In genomic region chr1:187900756-187901155, GRCm38 (mm10) we compare ENCODE assay signal across 24 mouse cellular contexts.
A peak's percentile ranks its signal among the peaks of the same experiment; 100 is the strongest.
DNase-seq lines count a peak whose midpoint lies in the region; ATAC-seq and TF ChIP-seq lines count a peak whose summit lies in the region.
"Had no signal": no experiment of that assay in that cellular context is flagged by ENCODE, and none has a peak within 500 bp of the region (broad histone marks: within the 10 kb centered on the region; RNA-seq: fewer than 3 reads in every experiment).

No protein-coding gene starts in this region.

- no peak overlapping the region for H3K9ac ChIP-seq in kidney, embryonic 14.5 days (ENCODE audit: low read depth, low read length)
- H3K9ac ChIP-seq in lung, embryonic 16.5 days (ENCODE audit: low read length): no peak overlapping the region
- no peak overlapping the region for H3K9ac ChIP-seq in lung, postnatal 0 days (replicated peaks; ENCODE audit: low read depth)
- H3K9ac ChIP-seq: forebrain, postnatal 0 days; hindbrain, embryonic 13.5 days; limb, embryonic 13.5 days; liver, embryonic 12.5 days; lung, embryonic 15.5 days; midbrain, embryonic 15.5 days had no signal

- H3K9me3 ChIP-seq in kidney, embryonic 14.5 days (ENCODE audit: control insufficient read depth, low read length): no peaks in the 10 kb centered on the region
- no peaks in the 10 kb centered on the region for H3K9me3 ChIP-seq in lung, embryonic 16.5 days (ENCODE audit: control insufficient read depth, low read length)
- no peaks in the 10 kb centered on the region for H3K9me3 ChIP-seq in lung, postnatal 0 days (ENCODE audit: low read length)
- H3K9me3 ChIP-seq: hindbrain, embryonic 13.5 days; limb, embryonic 13.5 days; liver, embryonic 12.5 days; lung, embryonic 15.5 days; midbrain, embryonic 15.5 days had no signal

- TF ChIP-seq CTCF in lung, adult 2 months (IDR thresholded peaks at IDR 0.05; ENCODE audit: insufficient read depth, low read length): no peak
- TF ChIP-seq CTCF in lung, postnatal 0 days (IDR thresholded peaks at IDR 0.05): no peak

- no peak for TF ChIP-seq EP300 in lung, postnatal 0 days (IDR thresholded peaks at IDR 0.05)

- ATAC-seq in kidney, embryonic 14.5 days (ENCODE audit: low FRiP score, low TSS enrichment): peak; percentile 80; the same call in 1 of the 2 replicates
- ATAC-seq in lung, embryonic 16.5 days (ENCODE audit: low read depth): 0 out of 2 replicates have a peak, but pooled peaks have one; percentile 28
- peak; percentile 46; the same call in 1 of the 2 replicates for ATAC-seq in lung, postnatal 0 days
- ATAC-seq in granulocyte monocyte progenitor cell, adult 5-6 weeks (replicated peaks; ENCODE audit: poor library complexity, severe bottlenecking): no peak
- ATAC-seq: CD4-positive, CD25-positive, alpha-beta regulatory T cell, adult 4 months; forebrain, postnatal 0 days; liver, embryonic 12.5 days; midbrain, embryonic 15.5 days had no signal

- H3K36me3 ChIP-seq in kidney, embryonic 14.5 days (ENCODE audit: control insufficient read depth, insufficient read depth, low read length): no peaks in the 10 kb centered on the region
- H3K36me3 ChIP-seq in lung, embryonic 16.5 days (ENCODE audit: control insufficient read depth, insufficient read depth, low read length): no peaks in the 10 kb centered on the region
- H3K36me3 ChIP-seq in lung, postnatal 0 days (ENCODE audit: insufficient read depth, low read length): no peaks in the 10 kb centered on the region
- H3K36me3 ChIP-seq: hindbrain, embryonic 13.5 days; limb, embryonic 13.5 days; liver, embryonic 12.5 days; lung, embryonic 15.5 days; midbrain, embryonic 15.5 days had no signal

- no peak for DNase-seq in kidney, adult 9 months
- no peak for DNase-seq in lung, adult 2 months
- peak; percentile 22 for DNase-seq in lung, postnatal 0 days (ENCODE audit: low spot score)
- DNase-seq in yolk sac, embryonic 10.5 days (ENCODE audit: low spot score): peak; percentile 49
- no peak for DNase-seq in right cerebral cortex, adult 18-20 months
- DNase-seq: adrenal gland, postnatal 14 days; cerebellum, adult 8-10 months; cerebellum, postnatal 36 days; forebrain, postnatal 0 days; gastrocnemius, postnatal 25 days; heart, postnatal 36 days; kidney, postnatal 25 days; thymus, postnatal 25 days had no signal

- 35% methylated on average over 6 of the region's 6 CpGs for WGBS in kidney, embryonic 14.5 days
- WGBS in lung, embryonic 16.5 days: 25% methylated on average over 6 of the region's 6 CpGs
- WGBS in lung, adult 2 months: 46% methylated on average over 6 of the region's 6 CpGs
- WGBS in lung, postnatal 0 days: 31% methylated on average over 6 of the region's 6 CpGs

- no peaks in the 10 kb centered on the region; the same call in 1 of the 2 replicates for H3K4me1 ChIP-seq in kidney, embryonic 14.5 days (ENCODE audit: control insufficient read depth, insufficient read depth, low read length)
- H3K4me1 ChIP-seq in lung, embryonic 16.5 days (replicated peaks; ENCODE audit: control insufficient read depth, insufficient read depth, low read length): no peaks in the 10 kb centered on the region
- H3K4me1 ChIP-seq in lung, adult 2 months (ENCODE audit: control insufficient read depth, insufficient read depth, low read length): no peaks in the 10 kb centered on the region
- H3K4me1 ChIP-seq in lung, postnatal 0 days (ENCODE audit: insufficient read depth, low read depth, low read length): no peaks in the 10 kb centered on the region
- H3K4me1 ChIP-seq: limb, embryonic 13.5 days; liver, embryonic 12.5 days; lung, embryonic 15.5 days; megakaryocyte, embryonic 14.5 days had no signal

- H3K4me3 ChIP-seq in kidney, embryonic 14.5 days (ENCODE audit: low read length): no peak overlapping the region
- H3K4me3 ChIP-seq in lung, embryonic 16.5 days (ENCODE audit: low read length): no peak overlapping the region
- H3K4me3 ChIP-seq in lung, adult 2 months (replicated peaks; ENCODE audit: extremely low read depth, low read depth, low read length): no peak overlapping the region
- H3K4me3 ChIP-seq in lung, postnatal 0 days (ENCODE audit: low read depth, low read length): no peak overlapping the region
- H3K4me3 ChIP-seq: hindbrain, embryonic 13.5 days; layer of hippocampus, adult 2 months; limb, embryonic 13.5 days; liver, embryonic 12.5 days; lung, embryonic 15.5 days; megakaryocyte, embryonic 14.5 days; midbrain, embryonic 15.5 days had no signal

- no peak overlapping the region for H3K4me2 ChIP-seq in kidney, embryonic 14.5 days (replicated peaks; ENCODE audit: low read depth, low read length)
- no peak overlapping the region for H3K4me2 ChIP-seq in lung, embryonic 16.5 days (ENCODE audit: low read depth, low read length)
- no peak overlapping the region for H3K4me2 ChIP-seq in lung, postnatal 0 days (replicated peaks; ENCODE audit: low read depth, low read length)
- H3K4me2 ChIP-seq: hindbrain, embryonic 13.5 days; limb, embryonic 13.5 days; liver, embryonic 12.5 days; lung, embryonic 15.5 days; midbrain, embryonic 15.5 days had no signal

- no peak overlapping the region for H3K27ac ChIP-seq in kidney, embryonic 14.5 days (ENCODE audit: low read depth, low read length)
- H3K27ac ChIP-seq in lung, embryonic 16.5 days (ENCODE audit: low read length): no peak overlapping the region
- no peak overlapping the region for H3K27ac ChIP-seq in lung, postnatal 0 days (ENCODE audit: low read length)
- H3K27ac ChIP-seq: hindbrain, embryonic 13.5 days; layer of hippocampus, adult 2 months; limb, embryonic 13.5 days; liver, embryonic 12.5 days; lung, embryonic 15.5 days; midbrain, embryonic 15.5 days had no signal

- no peak for TF ChIP-seq POLR2A in lung, adult 2 months (IDR thresholded peaks at IDR 0.05; ENCODE audit: borderline replicate concordance, extremely low read depth, low read depth, low read length)

- no peaks in the 10 kb centered on the region for H3K27me3 ChIP-seq in kidney, embryonic 14.5 days (ENCODE audit: control insufficient read depth, insufficient read depth, low read length)
- no peaks in the 10 kb centered on the region for H3K27me3 ChIP-seq in lung, embryonic 16.5 days (ENCODE audit: control insufficient read depth, insufficient read depth, low read depth, low read length)
- H3K27me3 ChIP-seq in lung, postnatal 0 days (replicated peaks; ENCODE audit: insufficient read depth, low read length): no peaks in the 10 kb centered on the region
- H3K27me3 ChIP-seq: hindbrain, embryonic 13.5 days; limb, embryonic 13.5 days; liver, embryonic 12.5 days; lung, embryonic 15.5 days; megakaryocyte, embryonic 14.5 days; midbrain, embryonic 15.5 days had no signal

Comparison
In these comparisons a context has a peak if more than half of its experiments do, and no peak if none do; other contexts are left out.
1. DNase-seq: peak in lung, postnatal 0 days (single experiment) and yolk sac, embryonic 10.5 days (single experiment); none in kidney, adult 9 months (single experiment), lung, adult 2 months (single experiment) and right cerebral cortex, adult 18-20 months (single experiment).